Mouse (Mus musculus) stomach, embryonic 14.5 days (tissue): ENCODE results near the gene Slc29a4. TPM values are rescaled to one million over a fixed set of nuclear protein-coding genes. Genes with fewer than 3 reads are reported as not detected.

Source experiments
- ATAC-seq: fragments of 200-750 bp; cut with Nextera tagmentation; 2 replicates; pipeline ENCODE4 v1.8.0; 2017; ENCODE audit warnings: low read depth, moderate TSS enrichment; ENCODE audit not compliant: insufficient number of reproducible peaks, insufficient read depth, low FRiP score
- H3K27ac ChIP-seq: fragments of 300-500 bp; sonication (generic); 2 replicates; pipeline ENCODE4 v1.5.1; 2014; ENCODE audit warnings: mild to moderate bottlenecking, low read length, moderate library complexity, mixed read lengths
- H3K27me3 ChIP-seq: fragments of 300-500 bp; sonication (generic); 2 replicates; pipeline ENCODE4 v1.6.1; 2014; ENCODE audit warnings: low read length, control low read depth, mixed read lengths; ENCODE audit not compliant: control insufficient read depth, insufficient read depth
- H3K36me3 ChIP-seq: fragments of 300-500 bp; sonication (generic); 2 replicates; pipeline ENCODE4 v1.6.1; 2014; ENCODE audit warnings: mild to moderate bottlenecking, control low read depth, low read length, moderate library complexity, mixed read lengths; ENCODE audit not compliant: control insufficient read depth, insufficient read depth
- H3K4me1 ChIP-seq: fragments of 300-500 bp; sonication (generic); 2 replicates; pipeline ENCODE4 v1.6.1; 2014; ENCODE audit warnings: low read length, control low read depth, mixed read lengths; ENCODE audit not compliant: control insufficient read depth, insufficient read depth
- H3K4me2 ChIP-seq: fragments of 300-500 bp; sonication (generic); replicated peaks from 2 replicates; pipeline ENCODE4 v1.6.1; 2014; ENCODE audit warnings: low read depth, low read length, control low read depth
- H3K4me3 ChIP-seq: fragments of 300-500 bp; sonication (generic); 2 replicates; pipeline ENCODE4 v1.5.1; 2014; ENCODE audit warnings: low read depth, low read length, control low read depth
- H3K9ac ChIP-seq: fragments of 300-500 bp; sonication (generic); replicated peaks from 2 replicates; pipeline ENCODE4 v1.6.1; 2014; ENCODE audit warnings: low read depth, mild to moderate bottlenecking, control low read depth, low read length, moderate library complexity, mixed read lengths
- H3K9me3 ChIP-seq: fragments of 300-500 bp; sonication (generic); 2 replicates; pipeline ENCODE4 v1.6.1; 2016; ENCODE audit warnings: low read depth, low read length, control low read depth; ENCODE audit not compliant: control insufficient read depth
- WGBS: fragments of 180-500 bp; shearing (Covaris S2); extraction: QIAGEN DNeasy Blood & Tissue Kit; methylation state at CpG from one replicate; pipeline ENCODE4 v1.1.7; 2014; 5-methylcytosine and 5-hydroxymethylcytosine counted together
- polyA plus RNA-seq: library from polyadenylated mRNA; unstranded; fragments of >200 nt; fragmentation: Nextera tagmentation; extraction: Ambion mirVana; gene quantifications from 2 replicates; pipeline ENCODE4 v1.2.1, GENCODE M21; 2014

Gene Slc29a4
- 7.9 and 8.1 TPM in 2 replicates for polyA plus RNA-seq

DNA sequence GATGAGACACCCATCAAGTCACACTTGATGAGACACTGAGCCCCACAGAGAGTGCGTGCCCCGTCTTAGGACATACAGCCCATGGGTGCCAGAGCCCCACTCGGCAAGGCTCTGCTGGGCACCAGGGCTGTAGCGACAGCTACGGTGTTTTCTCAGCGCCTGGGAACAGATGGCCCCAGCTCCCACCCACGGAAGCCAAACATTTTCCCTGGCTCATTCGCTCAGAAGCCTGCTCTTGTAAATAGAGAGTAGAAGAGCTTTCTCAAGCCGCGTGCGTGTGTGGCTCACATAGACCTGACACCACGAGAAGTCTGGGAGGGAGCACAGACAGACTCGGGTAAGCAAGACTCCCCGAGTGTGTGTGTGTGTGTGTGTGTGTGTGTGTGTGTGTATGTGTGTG lies at the start of gene Slc29a4:
Slc29a4 (plus strand) TSS at position 265 of the 400 bp plus-strand sequence.
- Histone ChIP-seq H3K4me3 (no peak within 1 kb of the TSS), H3K4me2 (no peak within 1 kb of the TSS), H3K9ac (no peak within 1 kb of the TSS), H3K4me1 (no peaks in the 10 kb centered on the region), H3K27ac (no peak within 1 kb of the TSS), H3K36me3 (no peaks in the 10 kb centered on the region), H3K27me3 (no peaks in the 10 kb centered on the region), H3K9me3 (no peaks in the 10 kb centered on the region)
- ATAC-seq = no peak
- 41% methylated on average over 14 of the region's 14 CpGs for WGBS

DNA sequence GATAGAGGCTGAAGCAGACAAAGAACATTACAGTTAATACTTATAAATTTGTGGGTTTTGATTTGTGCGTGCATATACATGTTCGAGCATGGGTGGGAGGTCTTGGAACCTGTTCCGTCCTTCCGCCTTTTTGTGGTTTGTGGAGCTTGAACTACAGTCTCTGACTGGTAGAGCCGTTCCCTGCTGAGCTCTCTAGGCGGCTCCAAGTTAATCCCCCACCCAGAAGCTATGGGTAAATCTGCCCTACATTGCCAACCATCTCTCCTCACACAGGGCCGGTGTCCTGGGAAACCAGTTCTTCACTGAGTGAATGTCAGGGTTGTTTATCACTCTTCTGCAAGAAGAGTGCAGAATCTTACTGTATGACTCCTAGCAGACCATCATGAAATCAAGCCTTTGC lies 44.1 kb upstream of the Slc29a4 start:
- H3K4me2 ChIP-seq = no peak overlapping the region
- peaks cover 5% of the 10 kb centered on the region; the same call in 1 of the 2 replicates for H3K36me3 ChIP-seq
- H3K9me3 ChIP-seq = no peaks in the 10 kb centered on the region
- H3K27ac ChIP-seq = no peak overlapping the region
- peaks cover 5% of the 10 kb centered on the region; the same call in 1 of the 2 replicates for H3K4me1 ChIP-seq
- no peak overlapping the region for H3K9ac ChIP-seq
- H3K27me3 ChIP-seq = no peaks in the 10 kb centered on the region
- ATAC-seq = no peak
- no peak overlapping the region for H3K4me3 ChIP-seq
- WGBS = 81% methylated on average over 7 of the region's 7 CpGs

DNA sequence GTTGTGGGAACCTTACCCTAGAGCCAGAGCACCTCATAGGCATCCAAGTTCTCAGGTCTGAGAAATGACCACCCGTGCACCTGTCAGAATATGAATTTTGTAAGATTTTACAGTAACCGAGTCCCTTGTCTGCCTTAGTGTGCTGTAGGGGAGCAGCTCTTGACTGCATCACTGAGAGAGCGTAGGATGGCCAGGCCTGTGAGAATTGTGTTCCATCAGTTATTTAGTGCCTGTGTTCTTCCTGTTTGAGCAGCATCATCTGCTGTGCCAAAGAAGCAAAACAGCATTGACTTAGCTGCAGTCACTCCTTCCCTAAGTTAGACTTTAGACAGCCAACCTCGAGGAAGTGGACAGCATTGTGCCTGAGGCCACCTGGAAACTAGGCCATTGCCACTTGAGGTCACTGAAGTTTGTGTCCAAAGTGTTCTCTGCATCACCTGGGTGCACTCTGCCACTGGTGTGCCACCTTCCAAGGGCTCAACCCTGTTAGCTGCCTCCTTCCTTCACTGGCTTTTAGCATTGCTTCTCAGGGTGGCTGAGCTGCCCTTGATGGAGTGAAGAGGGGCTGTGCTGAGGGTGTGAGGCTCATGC lies 42.8 kb upstream of the Slc29a4 start:
- H3K36me3 ChIP-seq = peaks cover 5% of the 10 kb centered on the region; the same call in 1 of the 2 replicates
- no peak for ATAC-seq
- H3K4me3 ChIP-seq = no peak overlapping the region
- H3K9me3 ChIP-seq = no peaks in the 10 kb centered on the region
- WGBS = 87% methylated on average over 4 of the region's 4 CpGs
- no peak overlapping the region for H3K9ac ChIP-seq
- no peaks in the 10 kb centered on the region for H3K27me3 ChIP-seq
- no peak overlapping the region for H3K4me2 ChIP-seq
- peaks cover 5% of the 10 kb centered on the region; the same call in 1 of the 2 replicates for H3K4me1 ChIP-seq
- H3K27ac ChIP-seq = no peak overlapping the region

DNA sequence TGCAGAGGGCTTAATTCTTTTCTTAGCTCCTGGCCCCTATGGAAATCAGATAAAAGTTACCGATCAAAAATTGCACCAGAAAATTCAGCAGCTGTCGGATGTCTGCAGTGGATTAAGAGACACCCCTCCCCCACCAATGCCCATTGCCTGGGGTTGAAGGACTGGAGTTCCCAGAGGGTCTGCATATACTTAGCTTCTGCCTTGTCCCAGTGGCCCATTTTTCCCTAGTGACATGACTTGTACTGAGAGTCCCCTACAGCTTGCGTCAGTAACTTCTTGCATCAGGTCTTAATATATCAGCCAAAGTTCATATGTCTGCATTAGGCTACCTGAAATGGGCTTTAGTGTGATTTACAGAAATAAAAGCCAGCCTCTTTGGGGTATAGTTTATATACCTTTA lies 41.9 kb upstream of the Slc29a4 start:
- H3K4me1 ChIP-seq = peaks cover 5% of the 10 kb centered on the region; the same call in 1 of the 2 replicates
- no peak overlapping the region for H3K4me3 ChIP-seq
- no peak overlapping the region for H3K27ac ChIP-seq
- H3K9ac ChIP-seq = no peak overlapping the region
- no peaks in the 10 kb centered on the region for H3K9me3 ChIP-seq
- WGBS = 46% methylated on average over 3 of the region's 3 CpGs
- peaks cover 9% of the 10 kb centered on the region for H3K36me3 ChIP-seq
- H3K27me3 ChIP-seq = no peaks in the 10 kb centered on the region
- ATAC-seq = no peak
- no peak overlapping the region for H3K4me2 ChIP-seq

DNA sequence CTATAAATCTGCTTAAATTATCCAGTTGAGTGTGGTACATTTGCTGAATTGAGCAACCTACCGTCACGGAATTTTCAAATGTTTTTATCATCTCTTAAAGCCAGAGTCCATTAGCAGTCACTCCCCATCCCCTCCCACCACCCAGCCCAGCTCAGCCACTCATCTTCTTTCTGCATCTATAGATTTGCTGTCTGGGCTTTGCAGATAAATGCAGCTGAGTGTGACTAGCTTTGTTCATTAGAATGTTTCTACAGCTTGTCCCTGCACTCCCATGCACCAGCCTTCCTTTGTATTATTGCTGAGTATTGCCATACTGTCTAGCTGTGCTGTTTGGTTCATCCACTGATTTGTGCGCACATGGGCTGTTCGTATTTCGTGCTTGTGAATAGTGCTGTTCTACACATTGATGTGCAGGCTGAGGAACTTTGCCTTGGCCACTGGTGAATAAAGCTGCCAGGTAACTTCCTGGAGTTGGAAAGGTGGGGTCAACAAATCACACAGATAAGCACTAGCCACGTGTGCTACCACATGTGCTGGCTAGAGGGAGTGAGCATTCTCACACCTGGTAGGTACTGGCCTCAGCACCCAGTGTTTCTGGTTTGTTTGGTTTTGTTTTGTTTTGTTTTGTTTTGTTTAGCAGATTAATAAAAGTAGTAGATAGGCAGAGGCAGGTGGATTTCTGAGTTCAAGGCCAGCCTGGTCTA lies 41.4 kb upstream of the Slc29a4 start:
- Histone ChIP-seq H3K27ac (no peak overlapping the region), H3K4me1 (peaks cover 5% of the 10 kb centered on the region; the same call in 1 of the 2 replicates), H3K4me2 (no peak overlapping the region), H3K4me3 (no peak overlapping the region), H3K27me3 (no peaks in the 10 kb centered on the region), H3K36me3 (peaks cover 13% of the 10 kb centered on the region), H3K9me3 (no peaks in the 10 kb centered on the region), H3K9ac (no peak overlapping the region)
- ATAC-seq = peak; percentile 68
- WGBS = 58% methylated on average over 6 of the region's 6 CpGs

DNA sequence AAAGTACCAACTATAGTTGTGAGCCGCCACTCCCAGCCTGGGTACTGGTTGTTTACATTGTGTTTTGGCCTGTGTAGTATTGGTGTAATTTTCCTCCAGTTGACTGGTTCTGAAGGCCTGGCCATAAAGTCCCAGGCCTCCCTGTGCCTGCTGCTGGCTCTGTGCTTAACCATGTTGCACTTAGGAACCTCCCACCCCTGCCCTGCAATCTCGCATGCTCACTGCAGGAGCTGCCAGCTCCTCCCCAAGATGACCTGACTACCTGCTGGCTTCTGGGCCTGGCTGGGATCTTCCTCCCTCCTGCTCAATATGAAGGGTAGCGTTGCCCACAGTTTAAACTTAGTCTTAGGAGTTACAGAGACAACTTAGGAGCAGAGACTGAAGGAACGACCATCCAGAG lies 40.0 kb upstream of the Slc29a4 start:
- 79% methylated on average over 4 of the region's 4 CpGs for WGBS
- no peak overlapping the region for H3K4me2 ChIP-seq
- H3K9me3 ChIP-seq = no peaks in the 10 kb centered on the region
- peaks cover 5% of the 10 kb centered on the region; the same call in 1 of the 2 replicates for H3K4me1 ChIP-seq
- ATAC-seq = no peak
- H3K9ac ChIP-seq = no peak overlapping the region
- no peaks in the 10 kb centered on the region for H3K27me3 ChIP-seq
- no peak overlapping the region for H3K4me3 ChIP-seq
- no peak overlapping the region for H3K27ac ChIP-seq
- peaks cover 20% of the 10 kb centered on the region for H3K36me3 ChIP-seq

DNA sequence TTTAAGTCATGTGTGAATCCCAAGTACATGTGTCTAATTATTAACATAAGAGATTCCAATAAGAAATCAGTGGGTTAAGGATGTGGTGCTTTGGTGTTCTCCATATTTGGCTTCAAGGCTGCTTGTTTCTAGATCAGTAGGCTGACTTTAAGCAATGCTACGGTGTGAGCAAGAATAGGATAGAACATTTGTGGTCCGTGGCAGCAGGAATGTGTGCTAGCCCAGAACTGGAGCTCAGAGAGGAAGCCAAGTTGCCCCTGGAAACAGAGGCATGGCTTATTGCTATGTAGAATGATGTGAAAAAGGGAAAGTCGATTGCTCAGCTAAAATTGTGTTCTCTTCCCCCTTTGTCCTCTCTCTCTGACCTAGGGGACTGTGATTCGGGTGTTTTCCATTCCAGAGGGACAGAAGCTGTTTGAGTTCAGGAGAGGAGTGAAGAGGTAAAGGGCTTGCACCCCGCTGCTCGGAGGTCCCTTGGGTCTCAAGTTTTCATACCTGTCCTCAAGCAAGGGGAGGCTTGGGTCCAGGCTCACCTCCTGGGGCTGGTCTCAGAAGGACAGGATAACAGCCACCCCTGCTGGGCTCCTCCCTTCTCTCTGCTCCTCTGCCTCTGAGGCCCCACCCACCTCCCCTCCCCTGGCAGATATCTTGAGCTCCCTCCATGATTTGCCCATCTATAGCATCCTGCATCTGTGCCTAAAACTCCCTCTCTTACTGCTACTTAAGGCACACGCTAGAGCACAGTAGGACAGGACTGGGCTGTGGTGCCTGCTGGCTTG lies 31.5 kb upstream of the Slc29a4 start:
- Histone ChIP-seq H3K27me3 (no peaks in the 10 kb centered on the region), H3K4me1 (no peaks in the 10 kb centered on the region), H3K4me3 (no peak overlapping the region), H3K9ac (no peak overlapping the region), H3K9me3 (no peaks in the 10 kb centered on the region), H3K4me2 (no peak overlapping the region), H3K27ac (no peak overlapping the region), H3K36me3 (peaks cover 85% of the 10 kb centered on the region)
- no peak for ATAC-seq
- 89% methylated on average over 7 of the region's 7 CpGs for WGBS

DNA sequence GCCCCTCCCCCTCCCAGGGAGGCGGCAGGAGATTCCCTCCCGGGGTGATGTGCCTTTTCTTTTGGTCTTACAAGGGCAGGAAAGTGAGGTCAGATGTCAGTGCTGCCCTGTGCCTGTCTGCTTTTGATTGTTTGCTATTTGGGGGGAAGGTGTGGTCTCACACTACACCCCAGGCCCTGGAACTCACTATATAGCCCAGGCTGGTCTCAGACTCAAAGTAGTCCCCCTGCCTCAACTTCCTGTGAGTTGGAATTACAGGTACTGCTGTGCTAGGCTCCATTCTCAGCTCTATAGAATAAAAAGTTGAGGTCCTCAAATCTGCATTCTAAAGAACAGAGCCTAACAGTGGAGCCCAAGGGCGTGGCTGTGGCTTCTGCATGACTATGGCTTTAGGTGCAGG lies 24.4 kb upstream of the Slc29a4 start:
- no peak for ATAC-seq
- WGBS = 46% methylated on average over 3 of the region's 3 CpGs
- H3K4me3 ChIP-seq = no peak overlapping the region
- no peaks in the 10 kb centered on the region for H3K4me1 ChIP-seq
- H3K27ac ChIP-seq = no peak overlapping the region
- no peaks in the 10 kb centered on the region for H3K9me3 ChIP-seq
- H3K4me2 ChIP-seq = no peak overlapping the region
- peaks cover 52% of the 10 kb centered on the region for H3K36me3 ChIP-seq
- H3K9ac ChIP-seq = no peak overlapping the region
- H3K27me3 ChIP-seq = no peaks in the 10 kb centered on the region
